Mouse (Mus musculus) small intestine, adult 2 months (tissue): ENCODE data around the gene Ighmbp2.

Experiments used
- CTCF ChIP-seq: fragments of 200-500 bp; IDR thresholded peaks from 2 replicates; pipeline ENCODE4 v1.5.1; 2012; ENCODE audit warnings: low read depth, mild to moderate bottlenecking, control low read depth, inconsistent platforms, low read length, moderate library complexity, mixed read lengths; ENCODE audit not compliant: insufficient replicate concordance, insufficient read length; ENCODE audit errors: extremely low read depth
- POLR2A ChIP-seq: fragments of 200-500 bp; IDR thresholded peaks from 2 replicates; pipeline ENCODE4 v1.6.1; 2012; ENCODE audit warnings: low read depth, mild to moderate bottlenecking, control low read depth, inconsistent platforms, low read length, moderate library complexity

GRCm38 (mm10) chr19:3264348-3264747, 18.5 kb downstream of the Ighmbp2 start:
- TF ChIP-seq CTCF (no peak), POLR2A (no peak)
